ENCODE assay signal across 8 mouse cellular contexts in genomic region chr11:116488693-116489375, GRCm38 (mm10). TPM values are rescaled to one million over a fixed set of nuclear protein-coding genes. Genes with fewer than 3 reads are reported as not detected.
DNase-seq lines count a peak whose midpoint lies in the region; ATAC-seq lines count a peak whose summit lies in the region.

No protein-coding gene starts in this region.

- H3K36me3 ChIP-seq in heart, embryonic 14.5 days (ENCODE audit: control insufficient read depth, insufficient read depth, low read length), result peaks cover 39% of the 10 kb centered on the region
- H3K36me3 ChIP-seq in forebrain, embryonic 13.5 days (ENCODE audit: poor library complexity, severe bottlenecking), result peaks cover 39% of the 10 kb centered on the region
- peaks cover 37% of the 10 kb centered on the region for H3K36me3 ChIP-seq in liver, embryonic 15.5 days (replicated peaks)

- H3K9me3 ChIP-seq in heart, embryonic 14.5 days (ENCODE audit: control insufficient read depth, low read length), result no peaks in the 10 kb centered on the region
- H3K9me3 ChIP-seq in forebrain, embryonic 13.5 days (replicated peaks), result no peaks in the 10 kb centered on the region
- no peaks in the 10 kb centered on the region for H3K9me3 ChIP-seq in liver, embryonic 15.5 days (replicated peaks)

- peak overlapping the region; percentile 79 for H3K4me2 ChIP-seq in heart, embryonic 14.5 days (ENCODE audit: low read length)
- peak overlapping the region; percentile 77 for H3K4me2 ChIP-seq in forebrain, embryonic 13.5 days
- peak overlapping the region; percentile 99 for H3K4me2 ChIP-seq in liver, embryonic 15.5 days

- H3K4me3 ChIP-seq in heart, embryonic 14.5 days (ENCODE audit: control insufficient read depth in 1 of 2, insufficient read depth in 1 of 2, low read depth in 1 of 2, low read length in 2 of 2), result peak overlapping the region; percentile 77
- H3K4me3 ChIP-seq in forebrain, embryonic 13.5 days, result peak overlapping the region; percentile 99
- H3K4me3 ChIP-seq in liver, embryonic 15.5 days (replicated peaks), result peak overlapping the region; percentile 94

- peaks cover 5 to 11% of the 10 kb centered on the region in 2 experiments; a peak in 3 of 4 replicates for H3K4me1 ChIP-seq in heart, embryonic 14.5 days (ENCODE audit: control insufficient read depth in 2 of 2, insufficient read depth in 2 of 2, low read length in 2 of 2)
- H3K4me1 ChIP-seq in forebrain, embryonic 13.5 days, result peaks cover 14% of the 10 kb centered on the region
- H3K4me1 ChIP-seq in liver, embryonic 15.5 days (replicated peaks), result peaks cover 37% of the 10 kb centered on the region

- no peak for ATAC-seq in heart, embryonic 14.5 days (ENCODE audit: insufficient number of reproducible peaks, insufficient read depth, low FRiP score, low read depth)
- ATAC-seq in CD4-positive, CD25-positive, alpha-beta regulatory T cell, adult 4 months, result peak; percentile 40
- no peak for ATAC-seq in forebrain, embryonic 13.5 days
- no peak for ATAC-seq in liver, embryonic 15.5 days (ENCODE audit: insufficient read depth)
- ATAC-seq in granulocyte monocyte progenitor cell, adult 5-6 weeks (replicated peaks; ENCODE audit: poor library complexity, severe bottlenecking), result no peak

- no peaks in the 10 kb centered on the region for H3K27me3 ChIP-seq in heart, embryonic 14.5 days (ENCODE audit: control insufficient read depth, insufficient read depth, low read length)
- H3K27me3 ChIP-seq in forebrain, embryonic 13.5 days, result no peaks in the 10 kb centered on the region
- no peaks in the 10 kb centered on the region for H3K27me3 ChIP-seq in liver, embryonic 15.5 days

- WGBS in heart, embryonic 14.5 days, result 68% methylated on average over 14 of the region's 14 CpGs
- WGBS in forebrain, embryonic 13.5 days, result 72% methylated on average over 14 of the region's 14 CpGs
- WGBS in liver, embryonic 15.5 days (ENCODE audit: insufficient replicate concordance), result 60% methylated on average over 14 of the region's 14 CpGs

- DNase-seq in heart, postnatal 10 days, result no peak
- DNase-seq in spleen, postnatal 14 days (ENCODE audit: low spot score in 2 of 2), result no peak
- DNase-seq in cerebellum, adult 11-12 months, result no peak

- peak overlapping the region in 1 of 2 experiments; percentile 84; a peak in 1 of 4 replicates for H3K27ac ChIP-seq in heart, embryonic 14.5 days (replicated peaks in 1 of 2; ENCODE audit: control insufficient read depth in 1 of 2, insufficient read depth in 1 of 2, low read depth in 2 of 2, low read length in 2 of 2)
- peak overlapping the region; percentile 3; the same call in 1 of the 2 replicates for H3K27ac ChIP-seq in forebrain, embryonic 13.5 days
- H3K27ac ChIP-seq in liver, embryonic 15.5 days (replicated peaks), result no peak overlapping the region

- intact Hi-C loops in heart, postnatal 10 days (cut with DNase I), result no loop called here

- peak overlapping the region; percentile 86 for H3K9ac ChIP-seq in heart, embryonic 14.5 days (ENCODE audit: low read length)
- H3K9ac ChIP-seq in forebrain, embryonic 13.5 days, result peak overlapping the region; percentile 98
- H3K9ac ChIP-seq in liver, embryonic 15.5 days, result peak overlapping the region; percentile 91; the same call in 1 of the 2 replicates

RNA-seq across cellular contexts. Expression of gene Prpsap1, which starts 5.2 kb away (rescaled TPM):
- polyA plus RNA-seq in heart, embryonic 14.5 days (2014; fragmentation: Nextera tagmentation; extraction: Ambion mirVana), result 89.8 and 93.4 TPM in 2 replicates
- total RNA-seq in heart, postnatal 10 days (2021), result 10 to 100 TPM; 45.3 to 45.8 TPM
- polyA plus RNA-seq in CD4-positive, CD25-positive, alpha-beta regulatory T cell, adult 4 months (2017; shearing (Covaris generic)), result 10 to 100 TPM; 32.9 to 39.6 TPM
- polyA plus RNA-seq in forebrain, embryonic 13.5 days (2015; fragmentation: Nextera tagmentation; extraction: Ambion mirVana), result 178 and 184 TPM in 2 replicates
- 45.1 and 49.0 TPM in 2 replicates for polyA plus RNA-seq in liver, embryonic 15.5 days (2015; fragmentation: Nextera tagmentation; extraction: Ambion mirVana)
- 79.6 and 83.4 TPM in 2 replicates for total RNA-seq in granulocyte monocyte progenitor cell, adult 5-6 weeks (2014; fragmentation: Nextera tagmentation)
- 26.0 and 53.2 TPM in 2 replicates for total RNA-seq in granulocyte monocyte progenitor cell, adult 5-6 weeks (2017)

RNA-seq across cellular contexts. Expression of gene Qrich2, which starts 22.8 kb away (rescaled TPM):
- polyA plus RNA-seq in heart, embryonic 14.5 days (2014; fragmentation: Nextera tagmentation; extraction: Ambion mirVana), result not detected in 2 replicates
- total RNA-seq in heart, postnatal 10 days (2021), result not detected
- not detected for polyA plus RNA-seq in CD4-positive, CD25-positive, alpha-beta regulatory T cell, adult 4 months (2017; shearing (Covaris generic))
- 0.09 TPM in 1 of 2 replicates, not detected in the other for polyA plus RNA-seq in forebrain, embryonic 13.5 days (2015; fragmentation: Nextera tagmentation; extraction: Ambion mirVana)
- polyA plus RNA-seq in liver, embryonic 15.5 days (2015; fragmentation: Nextera tagmentation; extraction: Ambion mirVana), result not detected in 2 replicates
- total RNA-seq in granulocyte monocyte progenitor cell, adult 5-6 weeks (2014; fragmentation: Nextera tagmentation), result not detected in 2 replicates
- not detected in 2 replicates for total RNA-seq in granulocyte monocyte progenitor cell, adult 5-6 weeks (2017)

RNA-seq across cellular contexts. Expression of gene Sphk1, which starts 41.9 kb away (rescaled TPM):
- 2.3 and 2.5 TPM in 2 replicates for polyA plus RNA-seq in heart, embryonic 14.5 days (2014; fragmentation: Nextera tagmentation; extraction: Ambion mirVana)
- total RNA-seq in heart, postnatal 10 days (2021), result 1 to 10 TPM; 2.5 to 3.9 TPM
- polyA plus RNA-seq in CD4-positive, CD25-positive, alpha-beta regulatory T cell, adult 4 months (2017; shearing (Covaris generic)), result under 1 TPM in 1 of 2 experiments, not detected in 1; 0.35 TPM
- 0.98 and 2.2 TPM in 2 replicates for polyA plus RNA-seq in forebrain, embryonic 13.5 days (2015; fragmentation: Nextera tagmentation; extraction: Ambion mirVana)
- polyA plus RNA-seq in liver, embryonic 15.5 days (2015; fragmentation: Nextera tagmentation; extraction: Ambion mirVana), result 28.8 and 32.7 TPM in 2 replicates
- total RNA-seq in granulocyte monocyte progenitor cell, adult 5-6 weeks (2014; fragmentation: Nextera tagmentation), result not detected in 2 replicates
- not detected in 2 replicates for total RNA-seq in granulocyte monocyte progenitor cell, adult 5-6 weeks (2017)

RNA-seq across cellular contexts. Expression of gene Ubald2, which starts 54.9 kb away (rescaled TPM):
- polyA plus RNA-seq in heart, embryonic 14.5 days (2014; fragmentation: Nextera tagmentation; extraction: Ambion mirVana), result 53.4 and 62.9 TPM in 2 replicates
- total RNA-seq in heart, postnatal 10 days (2021), result 10 to 100 TPM; 47.2 to 49.4 TPM
- 10 to 100 TPM; 12.2 to 13.0 TPM for polyA plus RNA-seq in CD4-positive, CD25-positive, alpha-beta regulatory T cell, adult 4 months (2017; shearing (Covaris generic))
- polyA plus RNA-seq in forebrain, embryonic 13.5 days (2015; fragmentation: Nextera tagmentation; extraction: Ambion mirVana), result 45.5 and 58.2 TPM in 2 replicates
- polyA plus RNA-seq in liver, embryonic 15.5 days (2015; fragmentation: Nextera tagmentation; extraction: Ambion mirVana), result 33.1 and 33.9 TPM in 2 replicates
- 49.9 and 62.5 TPM in 2 replicates for total RNA-seq in granulocyte monocyte progenitor cell, adult 5-6 weeks (2014; fragmentation: Nextera tagmentation)
- total RNA-seq in granulocyte monocyte progenitor cell, adult 5-6 weeks (2017), result 45.8 and 46.4 TPM in 2 replicates
